Mouse (Mus musculus): Measurements from ENCODE around the gene Lipe. TPM values are rescaled to one million over a fixed set of nuclear protein-coding genes. Genes with fewer than 3 reads are reported as not detected.
A peak's percentile ranks its signal among the peaks of the same experiment; 100 is the strongest.

Lipe gene
- polyA plus RNA-seq, 1 experiment from 2014 or later = 5.3 TPM

DNA sequence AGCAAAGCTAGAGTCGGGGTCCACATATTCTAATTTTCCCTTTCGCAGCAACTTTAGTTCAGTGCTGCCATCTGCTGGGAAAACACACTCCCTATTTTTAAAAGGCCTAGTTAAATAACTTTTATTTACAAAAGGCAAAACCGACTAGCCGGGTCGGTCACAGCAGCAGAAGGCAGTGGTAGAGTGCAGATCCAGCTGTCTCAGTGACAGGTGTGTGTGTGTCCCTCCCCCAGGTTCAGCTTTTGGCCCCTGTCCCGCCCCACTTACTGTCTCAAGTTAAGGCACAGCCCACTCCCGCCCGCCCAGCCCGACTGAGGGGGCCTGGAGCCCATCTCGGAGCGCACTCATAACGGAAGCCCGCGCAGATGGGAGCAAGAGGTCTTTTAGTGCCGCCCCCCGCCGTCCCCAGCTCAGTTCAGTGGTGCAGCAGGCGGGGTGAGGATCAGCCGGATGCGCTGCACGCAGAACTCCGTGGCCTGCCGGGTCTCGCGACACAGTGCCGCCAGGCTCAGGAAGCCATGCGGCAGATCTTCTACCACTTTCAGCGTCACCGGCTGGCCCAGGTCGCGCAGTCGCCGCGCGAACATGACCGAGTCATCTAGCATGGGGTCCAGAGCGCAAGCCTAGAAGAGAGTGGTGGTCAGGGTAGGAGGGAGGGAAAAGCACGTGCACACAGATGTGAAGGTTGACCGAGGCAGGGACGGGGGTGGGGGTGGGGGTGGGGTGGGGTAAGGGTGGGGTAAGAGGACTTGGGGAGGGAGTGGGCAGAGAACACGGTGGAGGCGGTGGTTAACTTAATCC lies 18.8 kb downstream of the Lipe start:
- DNase-seq (ENCODE audit: low spot score) = peak; percentile 90

DNA sequence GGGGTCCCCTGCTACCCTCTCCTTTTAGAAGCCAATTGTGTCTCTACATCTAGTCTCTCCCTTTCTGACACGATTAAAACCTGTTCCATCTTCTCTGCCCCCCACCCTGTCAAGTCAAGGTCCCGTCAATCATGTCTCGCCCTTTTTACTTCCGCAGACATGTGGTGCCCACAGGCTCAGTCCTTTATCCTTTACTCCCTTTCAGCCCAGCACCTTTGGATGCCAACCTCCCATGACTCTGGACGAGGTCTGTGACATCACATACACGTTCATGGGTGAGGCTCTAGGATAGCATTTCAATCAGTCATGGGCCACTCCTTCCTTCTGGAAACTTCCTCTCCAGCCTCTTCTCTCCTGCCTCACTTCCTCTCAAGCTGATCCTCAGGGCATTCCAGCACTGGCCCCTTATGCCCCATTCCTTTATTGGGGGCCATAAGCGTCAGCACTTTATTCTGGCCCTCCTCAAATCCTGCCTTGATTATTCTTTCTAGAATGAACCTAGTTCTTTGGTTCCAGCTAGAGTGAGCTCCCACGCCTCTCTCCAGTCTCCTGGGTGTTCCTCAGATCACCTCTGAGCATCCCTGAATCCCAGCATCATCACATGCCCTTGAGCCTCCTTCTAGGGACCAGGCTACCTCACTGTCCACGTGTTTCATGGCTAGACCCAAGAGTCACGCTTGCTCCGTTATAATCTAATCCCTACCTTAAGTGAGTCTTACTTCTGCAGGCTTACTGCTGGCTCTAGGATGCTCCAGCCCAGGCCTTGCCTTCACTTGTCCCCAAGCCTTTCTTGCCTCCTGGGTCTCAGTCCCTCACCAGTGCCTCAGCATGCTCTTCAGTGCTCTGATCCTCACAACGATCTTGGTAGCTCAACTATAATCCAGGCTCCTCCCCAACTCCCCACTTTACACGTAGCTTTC lies 20.1 kb downstream of the Lipe start:
- Histone ChIP-seq H3K36me3 (ENCODE audit: control insufficient read depth, insufficient read depth, low read length) (peaks cover 31% of the 10 kb centered on the region), H3K27me3 (replicated peaks; ENCODE audit: control insufficient read depth, insufficient read depth, low read length) (0 out of 2 replicates have a peak, but pooled peaks cover 4% of the 10 kb centered on the region), H3K4me2 (ENCODE audit: low read length) (no peak overlapping the region), H3K9ac (ENCODE audit: low read length) (no peak overlapping the region), H3K27ac (ENCODE audit: low read depth, low read length) (no peak overlapping the region), H3K4me1 (ENCODE audit: control insufficient read depth, insufficient read depth, low read length) (no peaks in the 10 kb centered on the region; the same call in 1 of the 2 replicates), H3K9me3 (replicated peaks; ENCODE audit: control insufficient read depth, low read length) (no peaks in the 10 kb centered on the region), H3K4me3 (ENCODE audit: low read depth, low read length) (no peak overlapping the region)
- 85% methylated on average over 13 of the region's 13 CpGs for WGBS
- DNase-seq (ENCODE audit: low spot score) = no peak
- ATAC-seq = no peak

More for the DNA sequence above, 18.8 kb downstream of the Lipe start:
- no peaks in the 10 kb centered on the region for H3K9me3 ChIP-seq (replicated peaks; ENCODE audit: control insufficient read depth, low read length)
- H3K4me2 ChIP-seq (ENCODE audit: low read length) = peak overlapping the region; percentile 60
- peak; percentile 55 for ATAC-seq
- no peak overlapping the region for H3K27ac ChIP-seq (ENCODE audit: low read depth, low read length)
- peaks cover 43% of the 10 kb centered on the region for H3K36me3 ChIP-seq (ENCODE audit: control insufficient read depth, insufficient read depth, low read length)
- H3K4me1 ChIP-seq (ENCODE audit: control insufficient read depth, insufficient read depth, low read length) = no peaks in the 10 kb centered on the region; the same call in 1 of the 2 replicates
- WGBS = 1% methylated on average over 41 of the region's 42 CpGs
- H3K27me3 ChIP-seq (replicated peaks; ENCODE audit: control insufficient read depth, insufficient read depth, low read length) = 0 out of 2 replicates have a peak, but pooled peaks cover 4% of the 10 kb centered on the region
- peak overlapping the region; percentile 55 for H3K9ac ChIP-seq (ENCODE audit: low read length)
- H3K4me3 ChIP-seq (ENCODE audit: low read depth, low read length) = peak overlapping the region; percentile 28

DNA sequence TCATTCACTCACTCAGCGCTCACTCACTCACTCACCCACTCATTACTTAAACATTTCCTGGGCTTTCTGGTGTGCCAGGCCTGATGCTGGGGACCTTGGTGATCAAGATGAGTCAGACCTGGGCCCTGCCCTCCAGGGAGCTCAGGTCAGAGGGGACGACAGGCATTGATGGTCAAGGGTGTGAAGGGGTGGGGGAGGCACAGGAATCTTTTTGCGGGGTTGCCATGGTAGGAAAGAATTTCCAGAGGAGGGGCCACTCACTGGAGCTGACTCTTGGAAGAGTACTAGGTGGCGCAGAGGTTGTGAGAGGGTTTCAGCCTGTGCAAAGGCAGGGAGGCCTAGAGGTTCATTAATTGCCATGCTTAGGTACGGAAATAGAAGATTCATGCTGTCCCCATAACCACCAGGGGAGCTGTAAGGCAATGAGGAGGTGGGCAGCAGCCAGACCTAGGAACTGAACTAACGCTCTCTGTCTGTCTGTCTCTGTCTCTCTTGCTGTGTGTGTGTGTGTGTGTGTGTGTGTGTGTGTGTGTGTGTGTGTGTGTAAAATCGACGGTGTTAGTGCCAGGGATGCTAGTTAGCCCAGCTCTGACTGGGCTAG lies 21.3 kb downstream of the Lipe start:
- DNase-seq (ENCODE audit: low spot score) = peak; percentile 28
- H3K9me3 ChIP-seq (replicated peaks; ENCODE audit: control insufficient read depth, low read length) = no peaks in the 10 kb centered on the region
- peaks cover 20% of the 10 kb centered on the region for H3K36me3 ChIP-seq (ENCODE audit: control insufficient read depth, insufficient read depth, low read length)
- ATAC-seq = no peak
- no peak overlapping the region for H3K27ac ChIP-seq (ENCODE audit: low read depth, low read length)
- no peak overlapping the region for H3K9ac ChIP-seq (ENCODE audit: low read length)
- H3K4me3 ChIP-seq (ENCODE audit: low read depth, low read length) = peak overlapping the region; percentile 23
- H3K4me1 ChIP-seq (ENCODE audit: control insufficient read depth, insufficient read depth, low read length) = no peaks in the 10 kb centered on the region; the same call in 1 of the 2 replicates
- 0 out of 2 replicates have a peak, but pooled peaks cover 4% of the 10 kb centered on the region for H3K27me3 ChIP-seq (replicated peaks; ENCODE audit: control insufficient read depth, insufficient read depth, low read length)
- WGBS = 49% methylated on average over 8 of the region's 8 CpGs
- H3K4me2 ChIP-seq (ENCODE audit: low read length) = peak overlapping the region; percentile 42

DNA sequence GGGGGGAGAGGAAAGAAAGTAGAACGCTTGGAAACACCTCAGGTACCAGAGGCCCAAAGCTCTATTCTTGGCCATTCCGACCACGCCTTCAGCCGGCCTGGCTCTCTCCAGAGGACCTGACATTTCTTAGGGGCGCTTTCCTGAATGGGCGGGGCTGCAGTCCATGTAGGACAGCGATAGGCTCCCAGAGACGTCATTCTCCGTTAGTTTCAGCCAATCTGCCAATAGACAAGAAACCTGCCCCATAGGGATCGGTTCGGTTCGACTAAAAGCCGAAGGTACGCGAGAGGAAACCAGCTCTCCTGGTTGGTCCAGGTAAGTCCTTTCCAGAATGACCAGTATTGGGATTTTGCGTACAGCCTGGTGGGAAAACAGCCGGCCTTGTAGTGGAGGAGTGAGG lies 22.0 kb downstream of the Lipe start:
- no peaks in the 10 kb centered on the region; the same call in 1 of the 2 replicates for H3K4me1 ChIP-seq (ENCODE audit: control insufficient read depth, insufficient read depth, low read length)
- 0 out of 2 replicates have a peak, but pooled peaks cover 4% of the 10 kb centered on the region for H3K27me3 ChIP-seq (replicated peaks; ENCODE audit: control insufficient read depth, insufficient read depth, low read length)
- peak; percentile 73 for DNase-seq (ENCODE audit: low spot score)
- ATAC-seq = peak; percentile 61
- no peaks in the 10 kb centered on the region for H3K9me3 ChIP-seq (replicated peaks; ENCODE audit: control insufficient read depth, low read length)
- no peak overlapping the region for H3K27ac ChIP-seq (ENCODE audit: low read depth, low read length)
- H3K36me3 ChIP-seq (ENCODE audit: control insufficient read depth, insufficient read depth, low read length) = peaks cover 13% of the 10 kb centered on the region; the same call in 1 of the 2 replicates
- H3K4me2 ChIP-seq (ENCODE audit: low read length) = peak overlapping the region; percentile 42
- WGBS = 5% methylated on average over 17 of the region's 17 CpGs
- no peak overlapping the region for H3K9ac ChIP-seq (ENCODE audit: low read length)
- H3K4me3 ChIP-seq (ENCODE audit: low read depth, low read length) = peak overlapping the region; percentile 23

DNA sequence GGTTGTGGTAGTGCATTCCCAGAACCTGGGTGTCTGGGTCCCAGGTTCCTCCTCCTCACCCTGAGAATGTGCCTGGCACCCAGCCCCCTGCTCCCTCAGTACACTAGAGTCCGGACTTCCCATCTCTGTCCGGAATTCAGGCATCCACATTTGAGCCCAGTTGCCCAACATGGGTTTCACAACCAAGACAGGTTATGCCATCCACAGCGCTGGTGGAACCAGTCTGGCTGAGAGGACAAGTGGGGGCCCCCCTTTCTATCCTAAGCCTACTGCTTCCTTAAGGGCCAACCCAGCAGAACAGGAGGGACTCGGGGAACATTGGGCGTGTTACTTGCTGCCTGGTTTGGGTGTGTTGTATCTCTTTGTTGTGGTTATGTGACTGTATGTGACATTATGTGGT lies 26.1 kb downstream of the Lipe start:
- no peak for ATAC-seq
- Histone ChIP-seq H3K36me3 (ENCODE audit: control insufficient read depth, insufficient read depth, low read length) (no peaks in the 10 kb centered on the region), H3K9ac (ENCODE audit: low read length) (no peak overlapping the region), H3K27me3 (replicated peaks; ENCODE audit: control insufficient read depth, insufficient read depth, low read length) (peaks cover 19% of the 10 kb centered on the region), H3K27ac (ENCODE audit: low read depth, low read length) (no peak overlapping the region), H3K4me3 (ENCODE audit: low read depth, low read length) (no peak overlapping the region), H3K4me1 (ENCODE audit: control insufficient read depth, insufficient read depth, low read length) (no peaks in the 10 kb centered on the region), H3K9me3 (replicated peaks; ENCODE audit: control insufficient read depth, low read length) (no peaks in the 10 kb centered on the region), H3K4me2 (ENCODE audit: low read length) (no peak overlapping the region)
- 91% methylated on average over 5 of the region's 5 CpGs for WGBS
- DNase-seq (ENCODE audit: low spot score) = no peak

DNA sequence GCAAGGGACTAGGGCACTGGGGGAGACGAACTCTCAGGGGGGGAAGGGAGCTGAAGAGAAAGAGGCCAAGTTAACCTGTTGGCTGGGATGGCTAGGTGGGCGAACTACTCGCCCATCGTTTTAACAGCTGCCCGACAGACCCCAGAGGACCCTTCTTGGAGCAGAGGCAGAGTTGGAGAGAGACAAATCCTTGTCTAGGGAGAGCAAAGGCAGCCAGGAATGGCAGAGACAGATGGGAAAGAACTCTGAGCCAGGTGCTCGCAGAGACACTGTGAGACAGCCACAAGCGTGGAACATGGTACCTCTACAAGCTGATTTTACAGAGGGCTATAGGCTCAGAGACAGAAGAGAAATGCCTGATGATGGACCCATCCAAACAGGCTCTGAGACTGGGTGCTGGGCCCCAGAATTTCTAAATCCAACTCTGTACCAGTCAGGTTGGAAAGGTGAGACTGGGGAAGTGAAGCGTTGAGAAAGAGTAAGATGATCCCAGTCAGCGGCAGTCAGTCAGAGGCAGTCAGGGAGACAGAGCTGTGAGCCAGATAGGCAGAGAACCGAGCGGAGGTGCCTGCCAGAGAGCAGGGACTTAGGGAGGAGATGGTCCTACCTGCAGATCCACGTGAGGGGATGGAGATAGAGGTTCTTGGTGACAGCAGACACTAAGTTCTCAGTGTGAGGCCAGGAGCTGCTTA lies 29.3 kb downstream of the Lipe start, which contains the start of gene Cnfn:
TSS of gene Cnfn (minus strand) at position 667 of the 692 bp plus-strand sequence.
- 56% methylated on average over 12 of the region's 12 CpGs for WGBS
- Histone ChIP-seq H3K36me3 (ENCODE audit: control insufficient read depth, insufficient read depth, low read length) (peaks cover 4% of the 10 kb centered on the region), H3K4me3 (ENCODE audit: low read depth, low read length) (no peak within 1 kb of the TSS), H3K4me2 (ENCODE audit: low read length) (no peak within 1 kb of the TSS), H3K27me3 (replicated peaks; ENCODE audit: control insufficient read depth, insufficient read depth, low read length) (peaks cover 22% of the 10 kb centered on the region), H3K9me3 (replicated peaks; ENCODE audit: control insufficient read depth, low read length) (no peaks in the 10 kb centered on the region), H3K4me1 (ENCODE audit: control insufficient read depth, insufficient read depth, low read length) (peaks cover 11% of the 10 kb centered on the region), H3K9ac (ENCODE audit: low read length) (no peak within 1 kb of the TSS), H3K27ac (ENCODE audit: low read depth, low read length) (no peak within 1 kb of the TSS)
- no peak for ATAC-seq
- no peak for DNase-seq (ENCODE audit: low spot score)

DNA sequence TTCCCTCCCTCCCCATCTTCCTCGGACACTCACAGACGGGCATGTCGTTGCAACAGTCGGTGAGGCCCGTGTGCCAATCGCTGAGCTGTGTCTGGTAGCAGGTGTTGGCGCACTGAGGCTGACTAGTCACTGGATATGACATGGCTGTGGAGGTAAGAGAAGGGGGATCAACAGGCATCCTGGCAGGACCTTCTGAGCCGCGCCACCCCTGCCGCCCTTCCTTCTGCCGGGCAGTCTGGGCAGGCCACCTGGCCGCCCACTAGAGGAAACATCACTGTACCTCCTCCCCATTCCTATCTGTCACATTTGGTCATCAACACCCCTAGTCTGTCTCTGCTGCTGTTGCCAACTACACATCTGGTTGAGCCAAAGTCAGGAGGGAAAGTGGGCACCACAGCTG lies 30.2 kb downstream of the Lipe start:
- WGBS = 21% methylated on average over 12 of the region's 12 CpGs
- no peak for ATAC-seq
- H3K27me3 ChIP-seq (replicated peaks; ENCODE audit: control insufficient read depth, insufficient read depth, low read length) = peaks cover 22% of the 10 kb centered on the region
- no peak overlapping the region for H3K27ac ChIP-seq (ENCODE audit: low read depth, low read length)
- H3K4me3 ChIP-seq (ENCODE audit: low read depth, low read length) = no peak overlapping the region
- H3K4me1 ChIP-seq (ENCODE audit: control insufficient read depth, insufficient read depth, low read length) = peaks cover 11% of the 10 kb centered on the region
- no peak overlapping the region for H3K9ac ChIP-seq (ENCODE audit: low read length)
- DNase-seq (ENCODE audit: low spot score) = no peak
- no peaks in the 10 kb centered on the region for H3K9me3 ChIP-seq (replicated peaks; ENCODE audit: control insufficient read depth, low read length)
- H3K4me2 ChIP-seq (ENCODE audit: low read length) = no peak overlapping the region
- H3K36me3 ChIP-seq (ENCODE audit: control insufficient read depth, insufficient read depth, low read length) = peaks cover 12% of the 10 kb centered on the region

DNA sequence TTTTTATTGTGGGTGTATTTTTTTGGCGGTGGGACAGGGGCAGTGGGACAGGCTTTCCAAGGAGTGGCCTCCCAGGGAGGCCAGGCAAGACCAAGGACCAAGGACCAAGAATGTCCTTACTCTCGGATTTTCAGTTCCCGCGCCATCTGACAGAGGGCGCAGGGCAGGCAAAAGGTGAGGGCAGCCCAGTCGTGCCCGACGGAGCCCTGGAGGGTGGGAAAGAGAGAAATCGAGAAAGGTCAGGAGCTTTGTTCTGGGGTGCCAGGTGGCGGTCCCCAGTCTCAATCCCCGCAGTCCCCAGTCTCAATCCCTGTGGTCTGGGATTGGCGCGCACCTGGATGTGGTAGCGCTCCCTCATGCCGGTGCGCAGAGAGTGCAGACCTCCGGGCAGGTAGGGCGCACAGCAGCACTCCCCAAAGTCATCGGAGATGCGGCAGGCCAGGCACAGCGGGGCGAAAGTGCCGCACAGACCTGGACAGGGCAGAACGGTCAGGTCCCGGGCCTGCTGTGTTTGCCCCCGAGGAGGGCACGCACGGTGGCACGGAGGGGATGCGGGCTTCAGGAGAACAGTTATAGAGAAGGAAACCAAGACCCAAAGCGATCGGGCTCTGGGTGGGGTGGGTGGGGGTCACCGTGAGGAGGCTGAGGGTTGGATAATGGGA lies 30.7 kb downstream of the Lipe start:
- no peak overlapping the region for H3K9ac ChIP-seq (ENCODE audit: low read length)
- H3K4me3 ChIP-seq (ENCODE audit: low read depth, low read length) = no peak overlapping the region
- H3K4me2 ChIP-seq (ENCODE audit: low read length) = no peak overlapping the region
- WGBS = 3% methylated on average over 33 of the region's 33 CpGs
- H3K4me1 ChIP-seq (ENCODE audit: control insufficient read depth, insufficient read depth, low read length) = peaks cover 11% of the 10 kb centered on the region
- no peak overlapping the region for H3K27ac ChIP-seq (ENCODE audit: low read depth, low read length)
- H3K36me3 ChIP-seq (ENCODE audit: control insufficient read depth, insufficient read depth, low read length) = peaks cover 17% of the 10 kb centered on the region
- DNase-seq (ENCODE audit: low spot score) (no peak), ATAC-seq (no peak)
- H3K27me3 ChIP-seq (replicated peaks; ENCODE audit: control insufficient read depth, insufficient read depth, low read length) = peaks cover 22% of the 10 kb centered on the region
- H3K9me3 ChIP-seq (replicated peaks; ENCODE audit: control insufficient read depth, low read length) = no peaks in the 10 kb centered on the region

All from forebrain, embryonic 14.5 days (tissue).